Mouse (Mus musculus): ENCODE measurements around the gene Dnah17.

Gene Dnah17

GRCm38 (mm10) chr11:118085176-118085575, 45.3 kb downstream of the Dnah17 start:
- DNase-seq: no peak

GRCm38 (mm10) chr11:118084266-118084665, 46.2 kb downstream of the Dnah17 start:
- no peak for DNase-seq

- DNase-seq: no peak
These were observed 46.6 kb downstream of the Dnah17 start for GRCm38 (mm10) chr11:118083811-118084210.

GRCm38 (mm10) chr11:118082294-118082693, 48.1 kb downstream of the Dnah17 start:
- no peak for DNase-seq

- no peak for DNase-seq
These were observed 50.7 kb downstream of the Dnah17 start for GRCm38 (mm10) chr11:118079750-118080149.

- DNase-seq: no peak
These were observed 53.5 kb downstream of the Dnah17 start for GRCm38 (mm10) chr11:118076929-118077328.

- peak; percentile 96 for DNase-seq
These were observed 55.4 kb downstream of the Dnah17 start for GRCm38 (mm10) chr11:118075035-118075522.

- no peak for DNase-seq
These were observed 59.1 kb downstream of the Dnah17 start for GRCm38 (mm10) chr11:118071227-118071912.

GRCm38 (mm10) chr11:118068812-118069332, 61.6 kb downstream of the Dnah17 start:
- DNase-seq: no peak

- no peak for DNase-seq
These were observed 62.8 kb downstream of the Dnah17 start for GRCm38 (mm10) chr11:118067588-118067987.

GRCm38 (mm10) chr11:118060038-118060437, 70.4 kb downstream of the Dnah17 start:
- DNase-seq: no peak

GRCm38 (mm10) chr11:118058872-118059271, 71.6 kb downstream of the Dnah17 start:
- DNase-seq: no peak

GRCm38 (mm10) chr11:118058367-118058766, 72.1 kb downstream of the Dnah17 start:
- no peak for DNase-seq

- DNase-seq: no peak
These were observed 80.3 kb downstream of the Dnah17 start for GRCm38 (mm10) chr11:118050174-118050573.

- no peak for DNase-seq
These were observed 80.8 kb downstream of the Dnah17 start for GRCm38 (mm10) chr11:118049641-118050040.

GRCm38 (mm10) chr11:118043293-118043907, 87.0 kb downstream of the Dnah17 start:
- DNase-seq: peak; percentile 94

GRCm38 (mm10) chr11:118042791-118043190, 87.6 kb downstream of the Dnah17 start:
- DNase-seq: no peak

GRCm38 (mm10) chr11:118035068-118035467, 95.4 kb downstream of the Dnah17 start:
- no peak for DNase-seq

- no peak for DNase-seq
These were observed 96.0 kb downstream of the Dnah17 start for GRCm38 (mm10) chr11:118034395-118034794.

- no peak for DNase-seq
These were observed 99.3 kb downstream of the Dnah17 start for GRCm38 (mm10) chr11:118031134-118031533.

- no peak for DNase-seq
These were observed 101.3 kb downstream of the Dnah17 start for GRCm38 (mm10) chr11:118029170-118029569.

GRCm38 (mm10) chr11:118024111-118024510, 106.3 kb downstream of the Dnah17 start:
- DNase-seq: no peak

GRCm38 (mm10) chr11:118023475-118023874, 107.0 kb downstream of the Dnah17 start:
- DNase-seq: no peak

- DNase-seq: peak; percentile 95
These were observed 108.6 kb downstream of the Dnah17 start for GRCm38 (mm10) chr11:118021806-118022205.

Data from heart, adult 11 months (tissue).